ENCODE assay signal across 9 mouse cellular contexts in the genomic region with DNA sequence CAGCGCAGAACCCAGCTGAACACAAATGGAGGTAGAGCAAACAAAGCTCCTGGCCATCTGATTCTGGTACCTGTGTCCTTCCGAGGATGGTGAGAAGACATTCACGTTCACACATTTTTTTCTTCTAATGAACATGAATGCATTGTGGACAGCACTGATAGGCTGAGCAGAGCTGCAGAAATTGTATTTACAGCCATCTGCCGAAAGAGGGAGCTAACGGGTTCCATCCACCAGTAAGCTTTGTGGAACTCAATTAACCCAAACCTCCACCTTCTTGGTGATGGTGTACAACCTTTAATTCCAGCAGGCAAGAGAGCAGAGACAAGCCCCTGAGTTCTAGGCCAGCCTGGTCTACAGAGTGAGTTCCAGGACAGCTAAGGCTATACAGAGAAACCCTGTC. TPM values are rescaled to one million over a fixed set of nuclear protein-coding genes. Genes with fewer than 3 reads are reported as not detected.
DNase-seq lines count a peak whose midpoint lies in the region; ATAC-seq and TF ChIP-seq lines count a peak whose summit lies in the region.
"Had no signal": no experiment of that assay in that cellular context is flagged by ENCODE, and none has a peak within 500 bp of the region (broad histone marks: within the 10 kb centered on the region; RNA-seq: fewer than 3 reads in every experiment).

No protein-coding gene starts in this region.

- TF ChIP-seq EP300 in liver, postnatal 0 days (IDR thresholded peaks at IDR 0.05; ENCODE audit: low read depth): no peak

- TF ChIP-seq POLR2A in kidney, adult 2 months (IDR thresholded peaks at IDR 0.05; ENCODE audit: low read depth, low read length): no peak

- no peak overlapping the region for H3K4me2 ChIP-seq in kidney, embryonic 16.5 days (replicated peaks; ENCODE audit: low read depth, low read length)
- no peak overlapping the region for H3K4me2 ChIP-seq in liver, postnatal 0 days (ENCODE audit: low read depth, low read length)
- no peak overlapping the region for H3K4me2 ChIP-seq in forebrain, embryonic 15.5 days (replicated peaks)

- H3K9me3 ChIP-seq in kidney, embryonic 16.5 days (ENCODE audit: low read length): no peaks in the 10 kb centered on the region
- H3K9me3 ChIP-seq in liver, postnatal 0 days (ENCODE audit: low read length): no peaks in the 10 kb centered on the region
- H3K9me3 ChIP-seq in forebrain, embryonic 15.5 days: no peaks in the 10 kb centered on the region

- H3K27ac ChIP-seq in kidney, adult 2 months (ENCODE audit: insufficient read depth, low read depth, low read length): no peak overlapping the region
- H3K27ac ChIP-seq in kidney, embryonic 16.5 days (ENCODE audit: low read length): no peak overlapping the region
- no peak overlapping the region for H3K27ac ChIP-seq in liver, postnatal 0 days (ENCODE audit: low read depth)
- H3K27ac ChIP-seq in forebrain, embryonic 15.5 days (replicated peaks): no peak overlapping the region
- H3K27ac ChIP-seq: macrophage had no signal

- H3K4me1 ChIP-seq in kidney, adult 2 months (ENCODE audit: control insufficient read depth, insufficient read depth, low read length): no peaks in the 10 kb centered on the region
- H3K4me1 ChIP-seq in kidney, embryonic 16.5 days (ENCODE audit: insufficient read depth, low read length): peaks cover 6% of the 10 kb centered on the region; the same call in 1 of the 2 replicates
- no peaks in the 10 kb centered on the region for H3K4me1 ChIP-seq in liver, postnatal 0 days (ENCODE audit: insufficient read depth)
- peaks cover 23% of the 10 kb centered on the region for H3K4me1 ChIP-seq in forebrain, embryonic 15.5 days

- ATAC-seq in kidney, embryonic 16.5 days (ENCODE audit: low FRiP score, low TSS enrichment): no peak
- no peak for ATAC-seq in liver, postnatal 0 days
- ATAC-seq in forebrain, embryonic 15.5 days (replicated peaks): no peak

- no peaks in the 10 kb centered on the region for H3K79me3 ChIP-seq in C2C12 (ENCODE audit: low read depth)

- H3K36me3 ChIP-seq in kidney, adult 2 months (ENCODE audit: control insufficient read depth, insufficient read depth, low read length): no peaks in the 10 kb centered on the region
- H3K36me3 ChIP-seq in kidney, embryonic 16.5 days (ENCODE audit: insufficient read depth, low read length): no peaks in the 10 kb centered on the region
- H3K36me3 ChIP-seq in C2C12 (ENCODE audit: control insufficient read depth, insufficient read depth): no peaks in the 10 kb centered on the region
- H3K36me3 ChIP-seq in liver, postnatal 0 days (replicated peaks; ENCODE audit: insufficient read depth, low read length): no peaks in the 10 kb centered on the region
- H3K36me3 ChIP-seq in forebrain, embryonic 15.5 days: no peaks in the 10 kb centered on the region

- TF ChIP-seq CTCF in kidney, adult 2 months (conservative IDR thresholded peaks at IDR 0.05; ENCODE audit: insufficient read depth, insufficient read length, low read depth, low read length): 0 out of 2 replicates have a peak, but pooled peaks have one; percentile 38
- peak; percentile 22 for TF ChIP-seq CTCF in C2C12 (IDR thresholded peaks at IDR 0.05; ENCODE audit: control insufficient read depth, insufficient read depth, insufficient read length)
- TF ChIP-seq CTCF in liver, postnatal 0 days (IDR thresholded peaks at IDR 0.05; ENCODE audit: low read depth): peak; percentile 57

- DNase-seq in kidney, adult 2 months: no peak
- DNase-seq in R1 (ENCODE audit: low read depth, low spot score): peak; percentile 75
- no peak for DNase-seq in liver, postnatal 0 days
- no peak for DNase-seq in testis, postnatal 10 days (ENCODE audit: low spot score)
- no peak for DNase-seq in cerebellum, postnatal 36 days

- no peak overlapping the region for H3K9ac ChIP-seq in kidney, embryonic 16.5 days (replicated peaks; ENCODE audit: low read length)
- no peak overlapping the region for H3K9ac ChIP-seq in liver, postnatal 0 days (replicated peaks)
- no peak overlapping the region for H3K9ac ChIP-seq in forebrain, embryonic 15.5 days (replicated peaks)

- H3K4me3 ChIP-seq in kidney, adult 2 months (ENCODE audit: insufficient read depth, low read depth, low read length): no peak overlapping the region
- no peak overlapping the region for H3K4me3 ChIP-seq in kidney, embryonic 16.5 days (ENCODE audit: low read length)
- no peak overlapping the region for H3K4me3 ChIP-seq in C2C12 (ENCODE audit: insufficient read depth, poor library complexity, severe bottlenecking)
- no peak overlapping the region for H3K4me3 ChIP-seq in liver, postnatal 0 days (ENCODE audit: low read depth, low read length)
- no peak overlapping the region for H3K4me3 ChIP-seq in forebrain, embryonic 15.5 days

- no peak overlapping the region for H3ac ChIP-seq in C2C12 (ENCODE audit: control insufficient read depth, insufficient read length, low read depth)

- H3K27me3 ChIP-seq in kidney, adult 2 months (replicated peaks; ENCODE audit: control insufficient read depth, insufficient read depth, low read length): no peaks in the 10 kb centered on the region
- peaks cover 9% of the 10 kb centered on the region for H3K27me3 ChIP-seq in kidney, embryonic 16.5 days (ENCODE audit: insufficient read depth, low read length)
- H3K27me3 ChIP-seq in C2C12 (ENCODE audit: control insufficient read depth, insufficient read depth, insufficient read length): peaks cover 21% of the 10 kb centered on the region
- 0 out of 2 replicates have a peak, but pooled peaks cover 3% of the 10 kb centered on the region for H3K27me3 ChIP-seq in liver, postnatal 0 days (ENCODE audit: insufficient read depth, low read length)
- H3K27me3 ChIP-seq in forebrain, embryonic 15.5 days: no peaks in the 10 kb centered on the region

- H3K79me2 ChIP-seq in C2C12 (ENCODE audit: control insufficient read depth, insufficient read depth): no peaks in the 10 kb centered on the region

- WGBS in kidney, adult 2 months: 41% methylated on average over 5 of the region's 5 CpGs
- 38% methylated on average over 5 of the region's 5 CpGs for WGBS in kidney, embryonic 16.5 days
- 28% methylated on average over 5 of the region's 5 CpGs for WGBS in liver, postnatal 0 days (ENCODE audit: insufficient replicate concordance)
- WGBS in forebrain, embryonic 15.5 days: 32% methylated on average over 5 of the region's 5 CpGs

TF ChIP-seq in C2C12, 6 proteins besides CTCF, POLR2A, EP300 and RAD21:
- TF ChIP-seq MYOG (IDR thresholded peaks at IDR 0.05; ENCODE audit: control insufficient read depth, extremely low read depth, insufficient read length) (no peak), FOSL1 (IDR thresholded peaks at IDR 0.05; ENCODE audit: insufficient read depth, low read length, poor library complexity, severe bottlenecking) (no peak), MAX (IDR thresholded peaks at IDR 0.05) (no peak), CEBPB (IDR thresholded peaks at IDR 0.05; ENCODE audit: low read depth) (no peak), MYOD1 (IDR thresholded peaks at IDR 0.05; ENCODE audit: control insufficient read depth, insufficient read length, low read depth) (no peak), USF1 (IDR thresholded peaks at IDR 0.05; ENCODE audit: low read depth) (no peak)

RNA-seq across cellular contexts. Expression of a gene that starts 11.5 kb away (rescaled TPM):
- not detected in 2 replicates for polyA plus RNA-seq in kidney, adult 2 months (2012; rRNA removed)
- 0.30 and 0.39 TPM in 2 replicates for polyA plus RNA-seq in kidney, embryonic 16.5 days (2015; fragmentation: Nextera tagmentation; extraction: Ambion mirVana)
- 0.21 TPM for polyA plus RNA-seq in C2C12 (2012; fragmentation: generic; extraction: Trizol)
- polyA plus RNA-seq in liver, postnatal 0 days (2015; fragmentation: Nextera tagmentation; extraction: Ambion mirVana): 0.05 and 0.11 TPM in 2 replicates
- polyA plus RNA-seq in forebrain, embryonic 15.5 days (2015; fragmentation: Nextera tagmentation; extraction: Ambion mirVana): 0.23 and 0.42 TPM in 2 replicates

RNA-seq across cellular contexts. Expression of a gene that starts 16.0 kb away (rescaled TPM):
- 0.39 and 0.55 TPM in 2 replicates for polyA plus RNA-seq in kidney, adult 2 months (2012; rRNA removed)
- 131 and 137 TPM in 2 replicates for polyA plus RNA-seq in kidney, embryonic 16.5 days (2015; fragmentation: Nextera tagmentation; extraction: Ambion mirVana)
- polyA plus RNA-seq in C2C12 (2012; fragmentation: generic; extraction: Trizol): 156 TPM
- 7.0 and 7.4 TPM in 2 replicates for polyA plus RNA-seq in liver, postnatal 0 days (2015; fragmentation: Nextera tagmentation; extraction: Ambion mirVana)
- 80.9 and 88.0 TPM in 2 replicates for polyA plus RNA-seq in forebrain, embryonic 15.5 days (2015; fragmentation: Nextera tagmentation; extraction: Ambion mirVana)
